Mouse (Mus musculus) limb, embryonic 10.5 days (tissue): Measurements from ENCODE around the gene Lat. TPM values are rescaled to one million over a fixed set of nuclear protein-coding genes. Genes with fewer than 3 reads are reported as not detected.
"Not testable (repeated sequence)": the region's sequence is repeated elsewhere in the genome, so short reads cannot be mapped to it uniquely, and the experiment has no call there.

ENCODE experiments used
- DNase-seq: peaks from one replicate; pipeline ENCODE4 v3.0.0-alpha.2; 2017; ENCODE audit warnings: low spot score
- H3K27ac ChIP-seq: fragments of 300-500 bp; sonication (generic); 2 replicates; pipeline ENCODE4 v1.5.1; 2016; ENCODE audit warnings: mild to moderate bottlenecking
- H3K27me3 ChIP-seq: fragments of 300-500 bp; sonication (generic); 2 replicates; pipeline ENCODE4 v1.6.1; 2016; ENCODE audit warnings: low read depth, mild to moderate bottlenecking; ENCODE audit not compliant: poor library complexity, severe bottlenecking
- H3K36me3 ChIP-seq: fragments of 300-500 bp; sonication (generic); 2 replicates; pipeline ENCODE4 v1.6.1; 2016; ENCODE audit warnings: mild to moderate bottlenecking, moderate library complexity
- H3K4me1 ChIP-seq: fragments of 300-500 bp; sonication (generic); 2 replicates; pipeline ENCODE4 v1.6.1; 2016
- H3K4me3 ChIP-seq: fragments of 300-500 bp; sonication (generic); 2 replicates; pipeline ENCODE4 v1.5.1; 2016; ENCODE audit warnings: mild to moderate bottlenecking, moderate library complexity
- H3K9me3 ChIP-seq: fragments of 300-500 bp; sonication (generic); replicated peaks from 2 replicates; pipeline ENCODE4 v1.6.1; 2016; ENCODE audit warnings: mild to moderate bottlenecking
- WGBS: fragments of 180-500 bp; shearing (Covaris S2); methylation state at CpG from one replicate; pipeline ENCODE4 v1.1.7; 2016; 5-methylcytosine and 5-hydroxymethylcytosine counted together
- polyA plus RNA-seq: library from polyadenylated mRNA; unstranded; fragments of >200 nt; fragmentation: Nextera tagmentation; extraction: Ambion mirVana; gene quantifications from 2 replicates; pipeline ENCODE4 v1.2.1, GENCODE M21; 2016

Gene Lat
- polyA plus RNA-seq = 1.6 and 3.0 TPM in 2 replicates

GRCm38 (mm10) chr7:126369393-126369792 lies at the start of gene Lat:
Gene Lat, minus strand, starts transcription at chr7:126369570.
- H3K9me3 ChIP-seq = no peaks in the 10 kb centered on the region
- H3K27ac ChIP-seq = no peak within 1 kb of the TSS
- no peak within 1 kb of the TSS; the same call in 1 of the 2 replicates for H3K4me3 ChIP-seq
- no peaks in the 10 kb centered on the region for H3K27me3 ChIP-seq
- DNase-seq = no peak
- 79% methylated on average over 13 of the region's 13 CpGs for WGBS
- H3K36me3 ChIP-seq = peaks cover 72% of the 10 kb centered on the region
- no peaks in the 10 kb centered on the region for H3K4me1 ChIP-seq

GRCm38 (mm10) chr7:126418496-126418895 lies 49.1 kb upstream of the Lat start:
- WGBS = 85% methylated on average over 3 of the region's 3 CpGs
- Histone ChIP-seq H3K4me1 (peaks cover 15% of the 10 kb centered on the region; the same call in 1 of the 2 replicates), H3K27me3 (no peaks in the 10 kb centered on the region), H3K36me3 (no peaks in the 10 kb centered on the region), H3K9me3 (no peaks in the 10 kb centered on the region), H3K27ac (no peak overlapping the region), H3K4me3 (no peak overlapping the region)
- DNase-seq = no peak

- no peaks in the 10 kb centered on the region for H3K9me3 ChIP-seq
- H3K27ac ChIP-seq = no peak overlapping the region
- 95% methylated on average over 4 of the region's 4 CpGs for WGBS
- H3K36me3 ChIP-seq = no peaks in the 10 kb centered on the region
- H3K27me3 ChIP-seq = no peaks in the 10 kb centered on the region
- DNase-seq = no peak
- peaks cover 15% of the 10 kb centered on the region; the same call in 1 of the 2 replicates for H3K4me1 ChIP-seq
- H3K4me3 ChIP-seq = no peak overlapping the region
Observed at GRCm38 (mm10) chr7:126417606-126418005, 48.2 kb upstream of the Lat start.

GRCm38 (mm10) chr7:126417045-126417444 lies 47.7 kb upstream of the Lat start:
- Histone ChIP-seq H3K4me1 (peaks cover 15% of the 10 kb centered on the region; the same call in 1 of the 2 replicates), H3K27me3 (no peaks in the 10 kb centered on the region), H3K4me3 (no peak overlapping the region), H3K9me3 (no peaks in the 10 kb centered on the region), H3K36me3 (no peaks in the 10 kb centered on the region), H3K27ac (no peak overlapping the region)
- WGBS = 66% methylated on average over 8 of the region's 8 CpGs
- DNase-seq = no peak

DNA sequence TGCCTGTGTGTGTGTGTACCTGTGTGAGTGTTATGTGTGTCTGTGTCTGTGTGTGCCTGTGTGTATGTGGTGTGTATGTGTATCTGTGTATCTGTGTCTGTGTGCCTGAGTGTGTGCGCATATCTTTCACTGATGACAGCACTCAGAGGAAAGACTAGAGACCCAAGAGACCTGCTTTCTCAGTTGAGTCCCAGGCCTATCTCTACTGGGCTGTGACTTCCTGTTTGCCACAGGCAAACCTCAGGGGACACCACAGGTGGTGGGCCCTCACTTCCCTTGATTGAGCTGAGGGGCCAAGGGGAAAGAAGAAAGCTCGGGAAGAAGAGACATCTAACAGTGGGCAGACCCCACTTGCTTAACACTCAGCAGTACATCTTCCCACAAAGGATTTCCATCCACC lies 47.2 kb upstream of the Lat start:
- Histone ChIP-seq H3K9me3 (no peaks in the 10 kb centered on the region), H3K4me3 (no peak overlapping the region), H3K36me3 (no peaks in the 10 kb centered on the region), H3K4me1 (peaks cover 15% of the 10 kb centered on the region; the same call in 1 of the 2 replicates), H3K27ac (no peak overlapping the region), H3K27me3 (no peaks in the 10 kb centered on the region)
- DNase-seq = no peak
- 64% methylated on average over 2 of the region's 2 CpGs for WGBS

GRCm38 (mm10) chr7:126414725-126415124 lies 45.4 kb upstream of the Lat start, which contains the start of gene Cd19:
Gene Cd19, minus strand, starts transcription at chr7:126414889.
- H3K4me1 ChIP-seq = peaks cover 15% of the 10 kb centered on the region; the same call in 1 of the 2 replicates
- 89% methylated on average over 6 of the region's 6 CpGs for WGBS
- no peak within 1 kb of the TSS for H3K27ac ChIP-seq
- no peaks in the 10 kb centered on the region for H3K36me3 ChIP-seq
- no peaks in the 10 kb centered on the region for H3K27me3 ChIP-seq
- no peak for DNase-seq
- no peak within 1 kb of the TSS for H3K4me3 ChIP-seq
- H3K9me3 ChIP-seq = no peaks in the 10 kb centered on the region

DNA sequence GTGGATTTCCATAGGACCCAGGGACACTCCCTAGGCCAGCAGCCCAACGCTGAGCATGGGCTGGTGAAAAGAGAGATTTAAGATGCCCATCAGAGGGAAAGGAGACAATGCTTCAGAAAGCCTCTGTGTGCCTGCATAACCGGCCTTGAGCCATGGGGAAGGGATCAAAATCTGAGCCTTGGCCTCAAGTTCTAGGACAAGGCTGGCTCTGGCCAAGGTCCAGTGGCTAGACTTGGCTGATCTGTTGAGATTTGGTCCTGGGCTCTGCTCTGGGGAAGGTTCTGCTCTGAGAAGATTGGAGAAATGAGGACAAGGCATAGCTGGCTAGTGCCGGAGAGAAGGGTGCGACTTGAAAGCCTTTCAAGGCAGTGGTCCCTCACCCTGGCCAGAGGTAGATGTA lies 41.7 kb upstream of the Lat start:
- no peaks in the 10 kb centered on the region for H3K36me3 ChIP-seq
- no peaks in the 10 kb centered on the region for H3K9me3 ChIP-seq
- H3K4me3 ChIP-seq = no peak overlapping the region
- WGBS = 93% methylated on average over 4 of the region's 4 CpGs
- no peak overlapping the region for H3K27ac ChIP-seq
- H3K4me1 ChIP-seq = no peaks in the 10 kb centered on the region
- H3K27me3 ChIP-seq = no peaks in the 10 kb centered on the region
- no peak for DNase-seq

- Histone ChIP-seq H3K36me3 (no peaks in the 10 kb centered on the region), H3K27ac (no peak overlapping the region), H3K9me3 (no peaks in the 10 kb centered on the region), H3K27me3 (no peaks in the 10 kb centered on the region), H3K4me1 (no peaks in the 10 kb centered on the region), H3K4me3 (no peak overlapping the region)
- WGBS = 91% methylated on average over 2 of the region's 2 CpGs
- DNase-seq = no peak
Observed at GRCm38 (mm10) chr7:126408686-126409085, 39.3 kb upstream of the Lat start.

GRCm38 (mm10) chr7:126402518-126402917 lies 33.1 kb upstream of the Lat start:
- H3K27ac ChIP-seq, H3K4me3 ChIP-seq, DNase-seq, H3K27me3 ChIP-seq, H3K9me3 ChIP-seq, H3K4me1 ChIP-seq, H3K36me3 ChIP-seq: not testable (repeated sequence)
- 84% methylated on average over 8 of the region's 8 CpGs for WGBS

GRCm38 (mm10) chr7:126399548-126399947 lies 30.2 kb upstream of the Lat start:
- no peak overlapping the region for H3K27ac ChIP-seq
- no peak overlapping the region for H3K4me3 ChIP-seq
- WGBS = 11% methylated on average over 5 of the region's 5 CpGs
- peak; percentile 88 for DNase-seq
- H3K36me3 ChIP-seq = no peaks in the 10 kb centered on the region
- H3K9me3 ChIP-seq = no peaks in the 10 kb centered on the region
- H3K27me3 ChIP-seq = no peaks in the 10 kb centered on the region
- H3K4me1 ChIP-seq = peaks cover 9% of the 10 kb centered on the region

DNA sequence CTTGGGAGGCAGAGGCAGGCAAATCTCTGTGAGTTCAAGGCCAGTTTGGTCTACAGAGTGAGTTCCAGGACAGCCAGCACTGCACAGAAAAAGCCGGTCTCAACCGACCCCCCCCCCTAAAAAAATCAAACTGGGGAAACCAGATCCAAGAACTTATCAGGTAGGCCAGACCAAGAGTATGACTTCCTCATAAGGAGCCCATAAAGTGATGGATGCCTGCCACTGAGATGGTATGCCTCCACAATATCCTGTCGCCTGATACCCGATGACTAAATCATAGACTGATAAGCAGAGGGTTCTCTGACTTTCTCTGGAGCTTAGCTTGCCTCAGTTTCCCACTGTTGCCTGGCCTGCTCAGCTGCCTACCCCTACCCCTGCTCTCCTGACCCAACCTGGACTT lies 28.5 kb upstream of the Lat start:
- peaks cover 9% of the 10 kb centered on the region for H3K4me1 ChIP-seq
- DNase-seq = no peak
- H3K9me3 ChIP-seq = no peaks in the 10 kb centered on the region
- H3K36me3 ChIP-seq = peaks cover 7% of the 10 kb centered on the region
- 93% methylated on average over 4 of the region's 4 CpGs for WGBS
- no peak overlapping the region for H3K27ac ChIP-seq
- H3K4me3 ChIP-seq = no peak overlapping the region
- H3K27me3 ChIP-seq = no peaks in the 10 kb centered on the region

- Histone ChIP-seq H3K27ac (peak overlapping the region; percentile 81; the same call in 1 of the 2 replicates), H3K27me3 (no peaks in the 10 kb centered on the region), H3K36me3 (peaks cover 7% of the 10 kb centered on the region), H3K9me3 (no peaks in the 10 kb centered on the region), H3K4me3 (peak overlapping the region; percentile 97), H3K4me1 (peaks cover 9% of the 10 kb centered on the region)
- WGBS = 62% methylated on average over 6 of the region's 6 CpGs
- DNase-seq = no peak
Observed at GRCm38 (mm10) chr7:126397221-126397620, 27.9 kb upstream of the Lat start.

- peaks cover 9% of the 10 kb centered on the region for H3K4me1 ChIP-seq
- peak within 1 kb of the TSS; percentile 81 for H3K27ac ChIP-seq
- WGBS = 0% methylated on average over 59 of the region's 59 CpGs
- H3K36me3 ChIP-seq = peaks cover 10% of the 10 kb centered on the region
- peak; percentile 90 for DNase-seq
- H3K27me3 ChIP-seq = no peaks in the 10 kb centered on the region
- peak within 1 kb of the TSS; percentile 97 for H3K4me3 ChIP-seq
- H3K9me3 ChIP-seq = no peaks in the 10 kb centered on the region
Observed at GRCm38 (mm10) chr7:126396298-126397119, 27.1 kb upstream of the Lat start, which contains the start of gene Nfatc2ip. Gene Nfatc2ip, minus strand, starts transcription at chr7:126396737.
